Mouse (Mus musculus) testis, postnatal 10 days (tissue): ENCODE data around the gene Klc4.
A peak's percentile ranks its signal among the peaks of the same experiment; 100 is the strongest.

Experiments used
- DNase-seq: peaks from one replicate; pipeline ENCODE4 v3.0.0; 2021; ENCODE audit warnings: low spot score

The Klc4 gene

GRCm38 (mm10) chr17:46651755-46652547 is 6.1 kb upstream of the Klc4 start:
- DNase-seq: no peak

GRCm38 (mm10) chr17:46651292-46651691 is 5.5 kb upstream of the Klc4 start:
- DNase-seq: no peak

- DNase-seq: peak; percentile 92
These were observed 4.6 kb upstream of the Klc4 start, which contains the start of gene Cul7 for GRCm38 (mm10) chr17:46650232-46651031. Gene Cul7 (plus strand): TSS chr17:46650337.

- no peak for DNase-seq
These were observed 4.0 kb upstream of the Klc4 start for GRCm38 (mm10) chr17:46649811-46650210.

- DNase-seq: no peak
These were observed 2.6 kb upstream of the Klc4 start for GRCm38 (mm10) chr17:46648436-46648835.

- DNase-seq: peak; percentile 45
These were observed 1.5 kb upstream of the Klc4 start for GRCm38 (mm10) chr17:46647279-46647678.

- no peak for DNase-seq
These were observed 470 bp upstream of the Klc4 start for GRCm38 (mm10) chr17:46646322-46646662.

GRCm38 (mm10) chr17:46644916-46645475 is 826 bp downstream of the Klc4 start:
- DNase-seq: peak; percentile 82

- DNase-seq: peak; percentile 43
These were observed 1.5 kb downstream of the Klc4 start for GRCm38 (mm10) chr17:46644152-46644805.

GRCm38 (mm10) chr17:46642060-46642459 is 3.8 kb downstream of the Klc4 start:
- no peak for DNase-seq

- no peak for DNase-seq
These were observed 5.9 kb downstream of the Klc4 start for GRCm38 (mm10) chr17:46639929-46640328.

- DNase-seq: peak; percentile 73
These were observed 8.8 kb downstream of the Klc4 start for GRCm38 (mm10) chr17:46636831-46637523.

- DNase-seq: peak; percentile 75
These were observed 16.0 kb downstream of the Klc4 start for GRCm38 (mm10) chr17:46629685-46630441.

- peak; percentile 95 for DNase-seq
These were observed 16.8 kb downstream of the Klc4 start, which contains the start of gene Ptk7 for GRCm38 (mm10) chr17:46628791-46629684. Gene Ptk7 (minus strand): TSS chr17:46629504.

- no peak for DNase-seq
These were observed 17.4 kb downstream of the Klc4 start for GRCm38 (mm10) chr17:46628471-46628790.

GRCm38 (mm10) chr17:46627409-46627808 is 18.4 kb downstream of the Klc4 start:
- no peak for DNase-seq

GRCm38 (mm10) chr17:46624598-46624997 is 21.2 kb downstream of the Klc4 start:
- DNase-seq: no peak

GRCm38 (mm10) chr17:46623819-46624557 is 21.8 kb downstream of the Klc4 start:
- no peak for DNase-seq

- DNase-seq: no peak
These were observed 23.6 kb downstream of the Klc4 start for GRCm38 (mm10) chr17:46622269-46622668.
